Mouse (Mus musculus): ENCODE results near the gene Cyp2c37. TPM values are rescaled to one million over a fixed set of nuclear protein-coding genes. Genes with fewer than 3 reads are reported as not detected.
"Not testable (repeated sequence)": the region's sequence is repeated elsewhere in the genome, so short reads cannot be mapped to it uniquely, and the experiment has no call there.

Cyp2c37 gene
- not detected in 2 replicates for polyA plus RNA-seq (2014; fragmentation: Nextera tagmentation; extraction: Ambion mirVana)

GRCm38 (mm10) chr19:39992140-39992539 is at the start of gene Cyp2c37:
Gene Cyp2c37 (plus strand): TSS chr19:39992424.
- not testable (repeated sequence) for ATAC-seq (ENCODE audit: insufficient number of reproducible peaks, low FRiP score, low TSS enrichment, low read depth); H3K36me3 ChIP-seq (ENCODE audit: control insufficient read depth, insufficient read depth, low read length); H3K4me3 ChIP-seq (ENCODE audit: low read depth, low read length); H3K9me3 ChIP-seq (ENCODE audit: control insufficient read depth, low read length); H3K9ac ChIP-seq (ENCODE audit: low read length); DNase-seq (ENCODE audit: low spot score); H3K27ac ChIP-seq (replicated peaks; ENCODE audit: low read depth, low read length); H3K4me2 ChIP-seq (ENCODE audit: low read depth, severe bottlenecking); H3K4me1 ChIP-seq (ENCODE audit: control insufficient read depth, insufficient read depth, low read length); H3K27me3 ChIP-seq (ENCODE audit: control insufficient read depth, insufficient read depth, low read length)
- WGBS: 87% methylated on average over 1 of the region's 1 CpGs

- not testable (repeated sequence) for H3K36me3 ChIP-seq (ENCODE audit: control insufficient read depth, insufficient read depth, low read length); ATAC-seq (ENCODE audit: insufficient number of reproducible peaks, low FRiP score, low TSS enrichment, low read depth); H3K9ac ChIP-seq (ENCODE audit: low read length); H3K27ac ChIP-seq (replicated peaks; ENCODE audit: low read depth, low read length); H3K9me3 ChIP-seq (ENCODE audit: control insufficient read depth, low read length); H3K4me1 ChIP-seq (ENCODE audit: control insufficient read depth, insufficient read depth, low read length); H3K4me3 ChIP-seq (ENCODE audit: low read depth, low read length); DNase-seq (ENCODE audit: low spot score); H3K27me3 ChIP-seq (ENCODE audit: control insufficient read depth, insufficient read depth, low read length); H3K4me2 ChIP-seq (ENCODE audit: low read depth, severe bottlenecking)
Measured at GRCm38 (mm10) chr19:39960861-39961260, 31.4 kb upstream of the Cyp2c37 start.

- not testable (repeated sequence) for ATAC-seq (ENCODE audit: insufficient number of reproducible peaks, low FRiP score, low TSS enrichment, low read depth); H3K27me3 ChIP-seq (ENCODE audit: control insufficient read depth, insufficient read depth, low read length); H3K9me3 ChIP-seq (ENCODE audit: control insufficient read depth, low read length); DNase-seq (ENCODE audit: low spot score); H3K27ac ChIP-seq (replicated peaks; ENCODE audit: low read depth, low read length); H3K9ac ChIP-seq (ENCODE audit: low read length); H3K36me3 ChIP-seq (ENCODE audit: control insufficient read depth, insufficient read depth, low read length); H3K4me2 ChIP-seq (ENCODE audit: low read depth, severe bottlenecking); H3K4me1 ChIP-seq (ENCODE audit: control insufficient read depth, insufficient read depth, low read length); H3K4me3 ChIP-seq (ENCODE audit: low read depth, low read length)
- WGBS: 90% methylated on average over 3 of the region's 3 CpGs
Measured at GRCm38 (mm10) chr19:39971096-39971495, 21.1 kb upstream of the Cyp2c37 start.

- no peaks in the 10 kb centered on the region; the same call in 1 of the 2 replicates for H3K9me3 ChIP-seq (ENCODE audit: control insufficient read depth, low read length)
- ATAC-seq (ENCODE audit: insufficient number of reproducible peaks, low FRiP score, low TSS enrichment, low read depth): no peak
- no peaks in the 10 kb centered on the region for H3K27me3 ChIP-seq (ENCODE audit: control insufficient read depth, insufficient read depth, low read length)
- no peak for DNase-seq (ENCODE audit: low spot score)
- 80% methylated on average over 2 of the region's 2 CpGs for WGBS
- no peak overlapping the region for H3K4me3 ChIP-seq (ENCODE audit: low read depth, low read length)
- H3K36me3 ChIP-seq (ENCODE audit: control insufficient read depth, insufficient read depth, low read length): no peaks in the 10 kb centered on the region
- no peak overlapping the region for H3K4me2 ChIP-seq (ENCODE audit: low read depth, severe bottlenecking)
- H3K4me1 ChIP-seq (ENCODE audit: control insufficient read depth, insufficient read depth, low read length): no peaks in the 10 kb centered on the region
- H3K9ac ChIP-seq (ENCODE audit: low read length): no peak overlapping the region
- no peak overlapping the region for H3K27ac ChIP-seq (replicated peaks; ENCODE audit: low read depth, low read length)
Measured at GRCm38 (mm10) chr19:39989471-39989870, 2.8 kb upstream of the Cyp2c37 start.

Other genes starting within 250 kb of the Cyp2c37 start
- gene Cyp2c40, start 179.6 kb upstream of the Cyp2c37 start, polyA plus RNA-seq (2014; fragmentation: Nextera tagmentation; extraction: Ambion mirVana): not detected in 2 replicates
- not detected in 2 replicates for gene Cyp2c69, start 105.6 kb upstream of the Cyp2c37 start, polyA plus RNA-seq (2014; fragmentation: Nextera tagmentation; extraction: Ambion mirVana)
- gene Cyp2c54, start 81.4 kb downstream of the Cyp2c37 start, polyA plus RNA-seq (2014; fragmentation: Nextera tagmentation; extraction: Ambion mirVana): not detected in 2 replicates
- not detected in 2 replicates for gene Cyp2c50, start 97.3 kb downstream of the Cyp2c37 start, polyA plus RNA-seq (2014; fragmentation: Nextera tagmentation; extraction: Ambion mirVana)
- not detected in 2 replicates for gene Cyp2c70, start 194.9 kb downstream of the Cyp2c37 start, polyA plus RNA-seq (2014; fragmentation: Nextera tagmentation; extraction: Ambion mirVana)